Mouse (Mus musculus): ENCODE data around the gene Psmb3. TPM values are rescaled to one million over a fixed set of nuclear protein-coding genes. Genes with fewer than 3 reads are reported as not detected.

Psmb3 gene
- total and polyA plus RNA-seq, 2 experiments from 2014 or later, result 486 to 495 TPM

GRCm38 (mm10) chr11:97677842-97678241 is 25.4 kb upstream of the Psmb3 start:
- Histone ChIP-seq H3K27ac (ENCODE audit: low read depth) (no peak overlapping the region), H3K9ac (replicated peaks; ENCODE audit: low read depth, low read length) (no peak overlapping the region), H3K4me3 (ENCODE audit: low read depth, low read length) (no peak overlapping the region), H3K27me3 (ENCODE audit: control insufficient read depth, insufficient read depth, low read length) (no peaks in the 10 kb centered on the region), H3K36me3 (replicated peaks; ENCODE audit: control insufficient read depth, insufficient read depth, low read length) (peaks cover 88% of the 10 kb centered on the region), H3K4me2 (ENCODE audit: low read depth, low read length) (no peak overlapping the region), H3K9me3 (replicated peaks; ENCODE audit: control insufficient read depth, low read length) (no peaks in the 10 kb centered on the region), H3K4me1 (ENCODE audit: control insufficient read depth, insufficient read depth) (no peaks in the 10 kb centered on the region)
- DNase-seq (ENCODE audit: low spot score), result no peak
- ATAC-seq (ENCODE audit: insufficient read depth, low read depth), result no peak
- WGBS, result 77% methylated on average over 8 of the region's 8 CpGs
- peak; percentile 21; the same call in 1 of the 2 replicates for TF ChIP-seq CTCF (IDR thresholded peaks at IDR 0.05; ENCODE audit: low read depth)
- no peak for TF ChIP-seq EP300 (IDR thresholded peaks at IDR 0.05; ENCODE audit: low read depth)

GRCm38 (mm10) chr11:97678301-97678700 is 24.9 kb upstream of the Psmb3 start:
- H3K4me1 ChIP-seq (ENCODE audit: control insufficient read depth, insufficient read depth), result no peaks in the 10 kb centered on the region
- H3K9me3 ChIP-seq (replicated peaks; ENCODE audit: control insufficient read depth, low read length), result no peaks in the 10 kb centered on the region
- H3K27ac ChIP-seq (ENCODE audit: low read depth), result no peak overlapping the region
- 87% methylated on average over 15 of the region's 15 CpGs for WGBS
- no peak for TF ChIP-seq CTCF (IDR thresholded peaks at IDR 0.05; ENCODE audit: low read depth)
- TF ChIP-seq EP300 (IDR thresholded peaks at IDR 0.05; ENCODE audit: low read depth), result no peak
- H3K36me3 ChIP-seq (replicated peaks; ENCODE audit: control insufficient read depth, insufficient read depth, low read length), result peaks cover 84% of the 10 kb centered on the region
- H3K27me3 ChIP-seq (ENCODE audit: control insufficient read depth, insufficient read depth, low read length), result no peaks in the 10 kb centered on the region
- DNase-seq (ENCODE audit: low spot score) (no peak), ATAC-seq (ENCODE audit: insufficient read depth, low read depth) (no peak)
- H3K9ac ChIP-seq (replicated peaks; ENCODE audit: low read depth, low read length), result no peak overlapping the region; the same call in 1 of the 2 replicates
- H3K4me2 ChIP-seq (ENCODE audit: low read depth, low read length), result no peak overlapping the region
- no peak overlapping the region for H3K4me3 ChIP-seq (ENCODE audit: low read depth, low read length)

- no peaks in the 10 kb centered on the region for H3K4me1 ChIP-seq (ENCODE audit: control insufficient read depth, insufficient read depth)
These were observed 22.8 kb upstream of the Psmb3 start for GRCm38 (mm10) chr11:97680430-97680829.

GRCm38 (mm10) chr11:97682504-97683055 is 20.6 kb upstream of the Psmb3 start:
- Histone ChIP-seq H3K36me3 (replicated peaks; ENCODE audit: control insufficient read depth, insufficient read depth, low read length) (peaks cover 42% of the 10 kb centered on the region), H3K4me1 (ENCODE audit: control insufficient read depth, insufficient read depth) (peaks cover 10% of the 10 kb centered on the region; the same call in 1 of the 2 replicates), H3K4me2 (ENCODE audit: low read depth, low read length) (no peak overlapping the region), H3K9ac (replicated peaks; ENCODE audit: low read depth, low read length) (no peak overlapping the region), H3K27me3 (ENCODE audit: control insufficient read depth, insufficient read depth, low read length) (no peaks in the 10 kb centered on the region), H3K9me3 (replicated peaks; ENCODE audit: control insufficient read depth, low read length) (no peaks in the 10 kb centered on the region), H3K4me3 (ENCODE audit: low read depth, low read length) (no peak overlapping the region), H3K27ac (ENCODE audit: low read depth) (no peak overlapping the region)
- no peak for TF ChIP-seq CTCF (IDR thresholded peaks at IDR 0.05; ENCODE audit: low read depth)
- TF ChIP-seq EP300 (IDR thresholded peaks at IDR 0.05; ENCODE audit: low read depth), result no peak
- DNase-seq (ENCODE audit: low spot score), result no peak
- no peak for ATAC-seq (ENCODE audit: insufficient read depth, low read depth)
- 56% methylated on average over 6 of the region's 6 CpGs for WGBS

More at GRCm38 (mm10) chr11:97680430-97680829, 22.8 kb upstream of the Psmb3 start:
- H3K27ac ChIP-seq (ENCODE audit: low read depth), result peak overlapping the region; percentile 30; the same call in 1 of the 2 replicates
- no peaks in the 10 kb centered on the region for H3K27me3 ChIP-seq (ENCODE audit: control insufficient read depth, insufficient read depth, low read length)
- peaks cover 63% of the 10 kb centered on the region for H3K36me3 ChIP-seq (replicated peaks; ENCODE audit: control insufficient read depth, insufficient read depth, low read length)
- no peak overlapping the region for H3K4me2 ChIP-seq (ENCODE audit: low read depth, low read length)
- no peak overlapping the region for H3K4me3 ChIP-seq (ENCODE audit: low read depth, low read length)
- WGBS, result 47% methylated on average over 12 of the region's 12 CpGs
- no peak overlapping the region for H3K9ac ChIP-seq (replicated peaks; ENCODE audit: low read depth, low read length)
- DNase-seq (ENCODE audit: low spot score) (peak; percentile 50), ATAC-seq (ENCODE audit: insufficient read depth, low read depth) (peak; percentile 66)
- TF ChIP-seq CTCF (IDR thresholded peaks at IDR 0.05; ENCODE audit: low read depth) (no peak), EP300 (IDR thresholded peaks at IDR 0.05; ENCODE audit: low read depth) (no peak)
- H3K9me3 ChIP-seq (replicated peaks; ENCODE audit: control insufficient read depth, low read length), result no peaks in the 10 kb centered on the region

- peaks cover 10% of the 10 kb centered on the region; the same call in 1 of the 2 replicates for H3K4me1 ChIP-seq (ENCODE audit: control insufficient read depth, insufficient read depth)
- TF ChIP-seq CTCF (IDR thresholded peaks at IDR 0.05; ENCODE audit: low read depth), result no peak
- no peak for TF ChIP-seq EP300 (IDR thresholded peaks at IDR 0.05; ENCODE audit: low read depth)
- H3K4me2 ChIP-seq (ENCODE audit: low read depth, low read length), result no peak overlapping the region
- H3K27me3 ChIP-seq (ENCODE audit: control insufficient read depth, insufficient read depth, low read length), result no peaks in the 10 kb centered on the region
- DNase-seq (ENCODE audit: low spot score) (no peak), ATAC-seq (ENCODE audit: insufficient read depth, low read depth) (no peak)
- 77% methylated on average over 6 of the region's 6 CpGs for WGBS
- H3K9ac ChIP-seq (replicated peaks; ENCODE audit: low read depth, low read length), result no peak overlapping the region
- 0 out of 2 replicates have a peak overlapping the region, but pooled peaks have one; percentile 56 for H3K27ac ChIP-seq (ENCODE audit: low read depth)
- H3K4me3 ChIP-seq (ENCODE audit: low read depth, low read length), result no peak overlapping the region
- no peaks in the 10 kb centered on the region for H3K9me3 ChIP-seq (replicated peaks; ENCODE audit: control insufficient read depth, low read length)
- peaks cover 33% of the 10 kb centered on the region for H3K36me3 ChIP-seq (replicated peaks; ENCODE audit: control insufficient read depth, insufficient read depth, low read length)
These were observed 19.0 kb upstream of the Psmb3 start for GRCm38 (mm10) chr11:97684063-97684680.

All from heart, postnatal 0 days (tissue).